Mouse (Mus musculus): Measurements from ENCODE around the gene Ggact. TPM values are rescaled to one million over a fixed set of nuclear protein-coding genes. Genes with fewer than 3 reads are reported as not detected.

The Ggact gene
- total RNA-seq, 2 experiments from 2014 or later = 12.8 to 14.7 TPM

- intact Hi-C loops (cut with DNase I) = loop anchor here (5.0 to 10.0 kb wide), 2 partner anchors 380 to 653 kb away; partner anchors contain the start of gene Gm10837
- DNase-seq = no peak
Measured at GRCm38 (mm10) chr14:122875056-122875455, 38.5 kb downstream of the Ggact start.

- DNase-seq = no peak
- intact Hi-C loops (cut with DNase I) = loop anchor here (10.0 kb wide), 1 partner anchor 378 kb away; the partner anchor contains the start of gene Gm10837
Measured at GRCm38 (mm10) chr14:122872612-122873011, 40.9 kb downstream of the Ggact start.

GRCm38 (mm10) chr14:122871841-122872580 lies 41.5 kb downstream of the Ggact start:
- intact Hi-C loops (cut with DNase I) = loop anchor here (10.0 kb wide), 1 partner anchor 377 kb away; the partner anchor contains the start of gene Gm10837
- no peak for DNase-seq

- intact Hi-C loops (cut with DNase I) = loop anchor here (10.0 kb wide), 1 partner anchor 375 kb away; the partner anchor contains the start of gene Gm10837
- no peak for DNase-seq
Measured at GRCm38 (mm10) chr14:122869831-122870230, 43.7 kb downstream of the Ggact start.

- DNase-seq = peak in 1 of 2 experiments; percentile 21
- intact Hi-C loops (cut with DNase I) = no loop called here
Measured at GRCm38 (mm10) chr14:122867531-122868285, 45.8 kb downstream of the Ggact start.

- DNase-seq = no peak
- intact Hi-C loops (cut with DNase I) = no loop called here
Measured at GRCm38 (mm10) chr14:122865462-122866129, 48.0 kb downstream of the Ggact start.

GRCm38 (mm10) chr14:122862623-122863022 lies 50.9 kb downstream of the Ggact start:
- intact Hi-C loops (cut with DNase I) = no loop called here
- no peak for DNase-seq

GRCm38 (mm10) chr14:122859792-122860191 lies 53.8 kb downstream of the Ggact start:
- no peak for DNase-seq
- intact Hi-C loops (cut with DNase I) = no loop called here

- intact Hi-C loops (cut with DNase I) = no loop called here
Measured at GRCm38 (mm10) chr14:122852506-122853057, 61.0 kb downstream of the Ggact start.

GRCm38 (mm10) chr14:122837018-122837417 lies 76.5 kb downstream of the Ggact start:
- DNase-seq = no peak
- intact Hi-C loops (cut with DNase I) = no loop called here

More at GRCm38 (mm10) chr14:122852506-122853057, 61.0 kb downstream of the Ggact start:
- DNase-seq = no peak

- DNase-seq = no peak
- intact Hi-C loops (cut with DNase I) = no loop called here
Measured at GRCm38 (mm10) chr14:122836221-122836620, 77.3 kb downstream of the Ggact start.

- intact Hi-C loops (cut with DNase I) = no loop called here
- DNase-seq = no peak
Measured at GRCm38 (mm10) chr14:122835487-122836190, 77.9 kb downstream of the Ggact start.

GRCm38 (mm10) chr14:122834753-122835152 lies 78.8 kb downstream of the Ggact start:
- intact Hi-C loops (cut with DNase I) = no loop called here
- DNase-seq = no peak

- intact Hi-C loops (cut with DNase I) = no loop called here
- DNase-seq = no peak
Measured at GRCm38 (mm10) chr14:122833666-122834065, 79.9 kb downstream of the Ggact start.

- DNase-seq = no peak
- intact Hi-C loops (cut with DNase I) = no loop called here
Measured at GRCm38 (mm10) chr14:122830433-122830832, 83.1 kb downstream of the Ggact start.

GRCm38 (mm10) chr14:122825464-122825863 lies 88.1 kb downstream of the Ggact start:
- DNase-seq = no peak
- intact Hi-C loops (cut with DNase I) = no loop called here

- no peak for DNase-seq
- intact Hi-C loops (cut with DNase I) = no loop called here
Measured at GRCm38 (mm10) chr14:122823791-122824190, 89.8 kb downstream of the Ggact start.

GRCm38 (mm10) chr14:122821002-122821401 lies 92.6 kb downstream of the Ggact start:
- intact Hi-C loops (cut with DNase I) = no loop called here
- DNase-seq = no peak

GRCm38 (mm10) chr14:122800296-122800695 lies 113.3 kb downstream of the Ggact start:
- no peak for DNase-seq
- intact Hi-C loops (cut with DNase I) = no loop called here

- intact Hi-C loops (cut with DNase I) = no loop called here
- no peak for DNase-seq
Measured at GRCm38 (mm10) chr14:122793368-122793767, 120.2 kb downstream of the Ggact start.

Data from gastrocnemius, postnatal 36 days (tissue).